Comparison of ENCODE assay signal across 30 mouse cellular contexts in genomic region chr7:126855641-126856040, GRCm38 (mm10). TPM values are rescaled to one million over a fixed set of nuclear protein-coding genes. Genes with fewer than 3 reads are reported as not detected.
A peak's percentile ranks its signal among the peaks of the same experiment; 100 is the strongest.
DNase-seq lines count a peak whose midpoint lies in the region; ATAC-seq lines count a peak whose summit lies in the region.
"Had no signal": no experiment of that assay in that cellular context is flagged by ENCODE, and none has a peak within 500 bp of the region (broad histone marks: within the 10 kb centered on the region; RNA-seq: fewer than 3 reads in every experiment).

No protein-coding gene starts in this region.

- peaks cover 11% of the 10 kb centered on the region; the same call in 1 of the 2 replicates for H3K27me3 ChIP-seq in hindbrain, embryonic 13.5 days
- H3K27me3 ChIP-seq in hindbrain, embryonic 14.5 days (ENCODE audit: control insufficient read depth, insufficient read depth, low read length): no peaks in the 10 kb centered on the region
- H3K27me3 ChIP-seq: limb, embryonic 15.5 days; Patski had no signal

- no peak for ATAC-seq in hindbrain, embryonic 13.5 days (ENCODE audit: low FRiP score)
- ATAC-seq in hindbrain, embryonic 14.5 days (ENCODE audit: low FRiP score): no peak
- ATAC-seq: inflammation-experienced regulatory T-cells, adult 6 months; Patski had no signal

- no peak overlapping the region for H3K4me3 ChIP-seq in hindbrain, embryonic 13.5 days
- no peak overlapping the region for H3K4me3 ChIP-seq in hindbrain, embryonic 14.5 days (replicated peaks; ENCODE audit: low read length)
- H3K4me3 ChIP-seq: limb, embryonic 15.5 days; neural tube, embryonic 12.5 days had no signal

- H3K4me2 ChIP-seq in hindbrain, embryonic 13.5 days: no peak overlapping the region
- H3K4me2 ChIP-seq in hindbrain, embryonic 14.5 days (replicated peaks): no peak overlapping the region
- H3K4me2 ChIP-seq: limb, embryonic 15.5 days; lung, embryonic 14.5 days; neural tube, embryonic 12.5 days had no signal

- peaks cover 2% of the 10 kb centered on the region for H3K4me1 ChIP-seq in hindbrain, embryonic 13.5 days (replicated peaks)
- peaks cover under 1% of the 10 kb centered on the region; the same call in 1 of the 2 replicates for H3K4me1 ChIP-seq in hindbrain, embryonic 14.5 days (replicated peaks; ENCODE audit: control insufficient read depth, insufficient read depth, low read length)
- H3K4me1 ChIP-seq: neural tube, embryonic 12.5 days had no signal

- H3K9me3 ChIP-seq in hindbrain, embryonic 13.5 days: no peaks in the 10 kb centered on the region
- no peaks in the 10 kb centered on the region for H3K9me3 ChIP-seq in hindbrain, embryonic 14.5 days (ENCODE audit: control insufficient read depth, low read length)
- H3K9me3 ChIP-seq: G1E; limb, embryonic 15.5 days; neural tube, embryonic 12.5 days had no signal

- H3K36me3 ChIP-seq in hindbrain, embryonic 13.5 days: peaks cover 80% of the 10 kb centered on the region
- H3K36me3 ChIP-seq in hindbrain, embryonic 14.5 days (replicated peaks; ENCODE audit: control insufficient read depth, insufficient read depth): peaks cover 71% of the 10 kb centered on the region

- WGBS in hindbrain, embryonic 13.5 days: 93% methylated on average over 3 of the region's 3 CpGs
- WGBS in hindbrain, embryonic 14.5 days: 87% methylated on average over 3 of the region's 3 CpGs

- DNase-seq in cerebellum, adult 9-10 months: peak; percentile 66
- no peak for DNase-seq in cerebellum, adult 11 months
- DNase-seq in hindbrain, embryonic 14.5 days (ENCODE audit: low spot score): no peak
- peak; percentile 61 for DNase-seq in brain, adult 2 months (ENCODE audit: low read depth, low spot score)
- DNase-seq in cerebellum, postnatal 25 days: peak; percentile 58 to 61
- no peak for DNase-seq in urinary bladder, postnatal 10 days (ENCODE audit: low spot score)
- DNase-seq: adrenal gland, adult 2 months; gastrocnemius, postnatal 25 days; heart, postnatal 4 days; kidney, adult 18-20 months; kidney, postnatal 4 days; layer of hippocampus, adult 9-11 months; left cerebral cortex, postnatal 4 days; lung, embryonic 14.5 days; lung, postnatal 4 days; midbrain, embryonic 14.5 days; thymus, postnatal 14 days had no signal

- H3K27ac ChIP-seq in hindbrain, embryonic 13.5 days: no peak overlapping the region
- no peak overlapping the region for H3K27ac ChIP-seq in hindbrain, embryonic 14.5 days
- H3K27ac ChIP-seq: limb, embryonic 15.5 days; liver, embryonic 14.5 days; neural tube, embryonic 12.5 days had no signal

- peak overlapping the region; percentile 49; the same call in 1 of the 2 replicates for H3K9ac ChIP-seq in hindbrain, embryonic 13.5 days
- H3K9ac ChIP-seq in hindbrain, embryonic 14.5 days: no peak overlapping the region
- H3K9ac ChIP-seq: limb, embryonic 15.5 days; liver, embryonic 14.5 days; lung, embryonic 14.5 days; neural tube, embryonic 12.5 days had no signal

RNA-seq across cellular contexts. Expression of gene Hirip3, which starts 6.1 kb away (rescaled TPM):
- polyA plus RNA-seq in hindbrain, embryonic 13.5 days (2015; fragmentation: Nextera tagmentation; extraction: Ambion mirVana): 20.2 and 25.7 TPM in 2 replicates
- 10.1 and 11.1 TPM in 2 replicates for polyA plus RNA-seq in hindbrain, embryonic 14.5 days (2014; fragmentation: Nextera tagmentation; extraction: Ambion mirVana)

RNA-seq across cellular contexts. Expression of gene Ino80e, which starts 6.5 kb away (rescaled TPM):
- polyA plus RNA-seq in hindbrain, embryonic 13.5 days (2015; fragmentation: Nextera tagmentation; extraction: Ambion mirVana): 81.8 and 89.4 TPM in 2 replicates
- polyA plus RNA-seq in hindbrain, embryonic 14.5 days (2014; fragmentation: Nextera tagmentation; extraction: Ambion mirVana): 93.7 and 95.3 TPM in 2 replicates

RNA-seq across cellular contexts. Expression of gene Doc2a, which starts 8.4 kb away (rescaled TPM):
- 7.1 and 9.3 TPM in 2 replicates for polyA plus RNA-seq in hindbrain, embryonic 13.5 days (2015; fragmentation: Nextera tagmentation; extraction: Ambion mirVana)
- polyA plus RNA-seq in hindbrain, embryonic 14.5 days (2014; fragmentation: Nextera tagmentation; extraction: Ambion mirVana): 16.5 and 25.7 TPM in 2 replicates
- polyA plus RNA-seq: G1E; heart, embryonic 16.5 days; inflammation-experienced regulatory T-cells, adult 6 months; Patski; spleen, adult 2 months had no signal

RNA-seq across cellular contexts. Expression of gene 4930451I11Rik, which starts 24.2 kb away (rescaled TPM):
- polyA plus RNA-seq in hindbrain, embryonic 13.5 days (2015; fragmentation: Nextera tagmentation; extraction: Ambion mirVana): not detected in 2 replicates
- 0.74 TPM in 1 of 2 replicates, not detected in the other for polyA plus RNA-seq in hindbrain, embryonic 14.5 days (2014; fragmentation: Nextera tagmentation; extraction: Ambion mirVana)
- polyA plus RNA-seq: adrenal gland, adult 2 months; embryonic facial prominence, embryonic 11.5 days; forebrain, embryonic 11.5 days; G1E; heart, embryonic 16.5 days; inflammation-experienced regulatory T-cells, adult 6 months; kidney, embryonic 16.5 days; limb, embryonic 15.5 days; liver, embryonic 14.5 days; lung, embryonic 14.5 days; midbrain, embryonic 14.5 days; neural tube, embryonic 12.5 days; Patski; spleen, adult 2 months; stomach, embryonic 14.5 days had no signal

RNA-seq across cellular contexts. Expression of gene Taok2, which starts 28.9 kb away (rescaled TPM):
- polyA plus RNA-seq in hindbrain, embryonic 13.5 days (2015; fragmentation: Nextera tagmentation; extraction: Ambion mirVana): 57.2 and 57.4 TPM in 2 replicates
- 36.4 and 37.2 TPM in 2 replicates for polyA plus RNA-seq in hindbrain, embryonic 14.5 days (2014; fragmentation: Nextera tagmentation; extraction: Ambion mirVana)

Comparison
In these comparisons a context has a peak if more than half of its experiments do, and no peak if none do; other contexts are left out.
1. DNase-seq: peak in cerebellum, adult 9-10 months (single experiment), brain, adult 2 months (single experiment) and cerebellum, postnatal 25 days (2 of 2); none in cerebellum, adult 11 months (single experiment), hindbrain, embryonic 14.5 days (single experiment) and urinary bladder, postnatal 10 days (single experiment).